Mouse (Mus musculus) kidney, adult 18-20 months (tissue): Measurements from ENCODE around the gene Mmp8.

Experiments
- DNase-seq: peaks from one replicate; pipeline ENCODE4 v3.0.0; 2021

The Mmp8 gene

DNA sequence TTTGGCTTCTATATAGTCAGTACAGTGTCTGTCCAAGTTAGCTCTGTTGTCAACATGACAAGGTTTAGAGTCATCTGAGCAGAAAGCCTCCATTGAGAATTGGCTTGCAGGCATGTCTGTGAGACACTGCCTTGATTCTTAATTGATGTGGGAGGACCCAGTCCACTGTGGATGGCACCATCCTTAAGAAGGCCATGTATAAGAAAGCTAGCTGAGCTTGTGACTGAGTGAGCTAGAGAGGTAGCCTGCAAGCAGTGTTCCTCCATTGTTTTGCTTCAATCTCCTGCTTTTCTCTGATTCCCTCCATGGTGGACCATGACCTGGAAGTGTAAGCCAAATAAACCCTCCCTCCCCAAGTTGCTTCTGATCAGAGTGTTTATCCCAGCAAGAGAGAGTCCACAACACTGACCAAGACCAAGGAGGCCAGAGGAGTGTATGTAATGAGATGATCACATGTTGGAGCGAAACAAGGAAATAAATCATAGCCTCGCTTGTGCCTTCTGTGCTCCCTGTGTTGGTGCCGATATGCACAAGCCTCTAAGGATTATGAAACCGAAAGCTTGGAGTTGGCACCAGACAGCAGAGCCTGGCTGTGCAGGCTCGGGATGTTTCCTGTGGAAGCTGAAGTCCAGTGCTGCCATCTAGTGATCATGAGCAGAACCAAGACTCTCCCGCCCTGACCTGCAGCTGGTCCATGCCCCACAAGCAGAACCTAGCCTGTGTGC lies 36.7 kb downstream of the Mmp8 start:
- peak; percentile 80 for DNase-seq

DNA sequence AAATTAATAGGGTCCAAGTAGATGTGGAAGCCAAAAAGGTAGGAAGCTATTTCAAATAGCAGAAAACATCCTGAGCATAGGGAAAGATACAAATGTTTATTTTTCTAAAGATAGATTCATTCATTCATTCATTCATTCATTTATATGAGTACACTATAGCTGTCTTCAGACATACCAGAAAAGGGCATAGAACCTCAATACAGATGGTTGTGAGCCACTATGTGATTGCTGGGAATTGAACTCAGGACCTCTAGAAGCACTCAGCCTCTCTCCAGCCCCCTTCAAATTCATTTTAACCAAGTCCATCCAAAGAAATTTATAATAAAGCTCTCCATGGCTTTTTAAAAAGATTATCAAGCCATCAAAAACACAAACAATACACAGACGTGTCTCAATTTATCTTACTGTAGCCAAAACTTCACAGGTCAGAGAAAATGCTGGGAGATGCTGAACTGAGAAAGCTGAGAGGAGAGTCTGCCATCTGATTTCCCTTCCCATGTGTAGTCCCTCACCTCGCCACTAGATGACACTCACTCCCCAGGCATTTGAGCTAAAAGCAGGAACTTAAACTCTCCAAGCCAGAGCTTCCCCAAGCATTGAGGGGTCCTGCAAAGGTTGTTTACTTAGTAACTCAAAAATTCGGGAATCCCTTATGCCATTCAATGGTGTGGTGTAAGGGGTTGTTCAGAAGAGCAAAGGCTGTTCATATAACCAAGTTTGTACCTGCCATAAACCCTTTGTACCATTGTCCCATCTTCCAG lies 44.9 kb downstream of the Mmp8 start:
- DNase-seq = peak; percentile 79

DNA sequence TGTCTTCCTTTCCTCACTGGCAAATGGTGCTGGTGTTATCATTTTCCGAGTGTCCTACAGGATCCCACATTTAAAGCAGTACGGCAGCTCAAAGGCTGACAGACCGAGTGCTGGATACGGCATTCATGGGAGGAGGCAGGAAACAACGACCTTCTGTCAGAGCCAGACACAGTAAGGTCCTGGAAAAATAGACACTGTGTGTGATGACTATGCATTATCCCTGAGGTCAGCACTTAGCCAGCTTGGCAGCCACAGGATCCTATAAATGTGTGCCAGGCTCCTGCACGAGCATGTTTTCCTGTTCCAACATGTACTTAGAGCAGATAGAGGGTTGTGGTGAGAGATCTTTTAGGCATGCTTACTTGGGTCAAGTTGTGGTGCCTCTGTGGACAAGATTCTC lies 45.7 kb downstream of the Mmp8 start:
- no peak for DNase-seq

DNA sequence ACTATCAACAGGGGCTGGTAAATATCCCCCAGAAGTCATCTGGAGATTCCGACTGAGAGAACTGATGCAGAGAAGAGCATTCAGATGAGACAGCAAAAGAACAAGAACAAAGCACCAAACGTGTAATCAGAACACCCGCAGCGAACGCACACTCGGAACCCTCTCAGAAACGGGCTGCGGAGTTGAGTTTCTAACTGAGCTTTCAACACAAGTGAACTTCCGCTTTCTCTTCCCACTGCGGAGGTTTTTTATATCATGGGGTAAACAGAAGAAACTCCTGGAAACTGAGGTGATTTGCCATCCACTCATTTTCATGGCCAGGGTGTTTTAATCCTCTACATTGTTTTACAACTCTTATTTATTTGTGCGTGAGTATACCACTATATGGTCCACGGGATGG lies 47.4 kb downstream of the Mmp8 start:
- DNase-seq = no peak
